Mouse (Mus musculus) common myeloid progenitor, adult 5-6 weeks (primary cell): ENCODE measurements at regions not wholly inside any gene's neighbourhood (a gene's known extent, or its start where the extent isn't known, plus 50 kb on each side); places are given as distances from the start of the nearest gene placed in this dataset.

Experiments
- ATAC-seq: replicated peaks from 2 replicates; pipeline ENCODE4 v1.8.0; 2016; ENCODE audit warnings: low read depth, mild to moderate bottlenecking, moderate TSS enrichment, inconsistent platforms; ENCODE audit not compliant: poor library complexity, severe bottlenecking

DNA sequence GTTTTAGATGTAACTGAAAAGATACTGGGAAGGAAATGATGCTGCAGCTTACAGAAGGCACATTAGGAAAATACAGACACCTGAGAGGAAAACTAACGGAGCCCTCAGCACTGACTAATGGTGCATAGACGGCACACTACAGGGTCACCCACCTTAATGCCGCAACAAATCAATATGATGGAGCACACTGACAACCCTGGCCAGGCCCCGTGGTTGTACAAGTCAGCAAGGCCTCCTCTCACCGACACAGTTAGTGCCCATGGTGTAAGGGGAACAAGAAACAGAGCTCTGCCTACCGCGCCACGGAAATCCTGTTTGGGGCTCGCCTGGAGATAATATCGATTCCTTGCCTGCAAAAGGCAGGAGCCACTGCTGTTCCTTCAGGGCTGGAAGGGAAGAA, 273.9 kb downstream of the Prim2 start:
- 0 out of 2 replicates have a peak, but pooled peaks have one; percentile 45 for ATAC-seq

DNA sequence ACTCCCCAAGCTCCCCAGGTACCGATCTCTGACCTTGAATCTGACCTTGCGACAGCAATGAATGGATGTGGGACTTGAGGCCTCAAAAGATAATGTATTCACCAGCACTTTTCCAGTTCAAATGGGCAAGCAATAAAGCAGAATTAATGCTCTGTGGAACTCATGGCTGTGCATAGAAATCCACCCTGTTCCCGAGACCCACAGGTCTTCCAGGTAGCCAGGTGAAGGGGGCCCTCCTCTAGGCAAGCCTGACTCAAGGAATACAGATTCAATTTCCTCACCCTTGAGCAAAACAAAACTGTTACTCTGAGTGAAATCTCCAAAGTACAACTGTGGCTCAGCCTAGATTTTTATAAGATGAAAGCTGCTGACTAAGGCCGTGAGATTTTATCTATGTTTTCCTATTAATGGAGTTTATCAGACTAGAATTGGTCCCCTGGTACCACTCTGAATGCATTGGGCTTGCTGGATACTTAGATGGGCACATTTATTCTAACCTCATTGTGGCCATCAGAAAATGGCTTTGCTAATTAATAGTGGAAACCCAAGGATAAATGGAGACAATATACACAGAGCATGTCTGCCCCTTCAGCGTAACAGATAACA, 274.5 kb downstream of the Prim2 start:
- no peak for ATAC-seq

DNA sequence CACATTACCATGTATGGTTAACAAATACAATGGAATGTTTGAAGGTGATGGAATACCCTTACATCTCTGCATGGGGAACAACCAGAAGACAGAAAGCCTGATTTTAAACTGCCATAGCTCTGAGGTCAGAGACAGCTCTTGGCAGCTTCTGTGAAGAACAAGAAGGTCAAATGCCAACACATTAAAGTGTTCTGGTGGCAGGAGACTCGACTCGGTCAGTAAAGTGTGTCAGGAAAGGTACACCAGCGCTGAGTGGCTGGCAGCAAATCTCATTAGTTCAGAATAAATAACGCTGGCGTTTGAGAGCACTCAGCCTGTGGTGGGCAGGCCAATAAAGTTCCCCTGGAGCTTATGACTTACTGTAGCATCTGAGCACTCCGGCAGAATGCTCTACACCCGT, 298.8 kb downstream of the Prim2 start:
- no peak for ATAC-seq

DNA sequence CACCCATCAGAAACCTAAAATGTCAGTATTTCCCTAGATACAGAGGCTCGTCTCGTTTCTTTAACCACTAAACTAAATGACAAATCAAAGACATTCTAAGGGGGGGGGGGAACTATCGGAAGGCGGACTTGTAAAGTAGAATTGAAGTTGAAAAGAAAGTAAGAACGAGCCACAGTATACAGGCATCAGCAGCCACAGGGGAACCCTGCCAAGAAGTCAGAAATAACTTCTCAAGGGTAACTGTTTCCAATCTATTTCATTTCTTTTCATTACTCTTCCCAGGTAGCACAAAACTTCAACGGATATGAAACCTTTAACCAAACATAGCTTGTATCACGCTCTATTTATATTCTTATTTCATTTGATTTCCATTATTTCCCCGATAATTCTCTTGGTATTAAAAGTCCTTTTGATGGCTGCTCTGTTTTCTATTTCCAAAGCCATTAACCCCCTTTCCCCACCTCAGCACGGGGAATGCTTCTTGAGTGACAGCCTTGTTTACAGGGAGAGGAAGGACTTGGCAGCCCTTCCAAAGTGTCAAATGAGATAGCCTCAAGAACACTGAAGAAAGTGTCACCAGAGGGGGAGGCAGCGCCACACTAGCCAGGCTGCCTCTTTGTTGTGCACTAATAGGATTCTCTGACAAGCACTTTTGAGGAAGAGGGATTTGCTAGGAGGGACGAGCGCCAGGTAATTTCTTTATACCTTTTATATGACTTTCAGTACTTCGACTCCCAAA, 306.7 kb downstream of the Prim2 start:
- ATAC-seq, result no peak

DNA sequence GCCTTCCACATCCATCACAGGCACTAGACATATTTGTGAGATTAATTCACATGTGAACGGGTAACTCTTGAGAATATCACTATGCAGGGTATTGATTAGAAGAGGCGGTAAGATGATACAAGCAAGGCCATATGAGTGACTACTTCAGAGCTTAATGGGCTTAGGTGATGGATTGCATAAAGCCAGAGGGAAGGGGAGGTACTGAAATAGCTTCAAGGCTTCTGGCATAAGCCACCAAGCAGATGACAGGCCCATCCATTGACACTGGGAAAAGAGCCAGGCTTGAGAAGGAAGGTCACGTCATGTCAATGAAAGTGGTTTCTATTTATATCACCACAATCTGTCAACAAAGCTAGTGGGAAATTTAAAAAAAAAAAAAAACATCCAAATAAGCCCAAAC, 335.5 kb downstream of the Prim2 start:
- ATAC-seq, result no peak
